Comparison of ENCODE assay signal across 1 mouse cellular context in the genomic region with DNA sequence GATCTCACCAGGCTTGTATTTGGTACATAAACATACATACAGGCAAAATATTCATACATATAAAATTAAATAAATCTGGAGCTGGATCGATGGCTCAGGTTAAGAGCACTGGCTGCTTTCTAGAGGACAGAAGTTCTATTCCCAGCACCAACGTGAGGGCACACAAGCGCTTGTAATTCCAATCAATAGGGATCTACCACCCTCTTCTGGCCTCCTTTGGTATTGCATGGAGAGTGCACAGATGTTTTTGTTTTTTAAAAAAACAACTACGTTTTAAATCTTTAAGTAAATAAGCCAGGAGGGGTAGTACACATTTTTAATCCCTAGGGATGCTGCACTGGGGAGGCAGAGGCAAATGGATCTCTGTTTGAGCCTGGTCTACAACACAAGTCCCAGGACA.
TF ChIP-seq lines count a peak whose summit lies in the region.

No protein-coding gene starts in this region.

TF ChIP-seq in MEL, 35 proteins besides CTCF, POLR2A, EP300 and RAD21:
- TF ChIP-seq SIN3A (IDR thresholded peaks at IDR 0.05; ENCODE audit: low read length), result peak; percentile 85
- TF ChIP-seq NRF1 (IDR thresholded peaks at IDR 0.05; ENCODE audit: insufficient read depth, low read depth, low read length, poor library complexity, severe bottlenecking), result no peak
- no peak for TF ChIP-seq E2F4 (IDR thresholded peaks at IDR 0.05; ENCODE audit: borderline replicate concordance, low read depth, low read length)
- peak; percentile 86 for TF ChIP-seq ZC3H11A (IDR thresholded peaks at IDR 0.05; ENCODE audit: low read depth, low read length)
- no peak for TF ChIP-seq UBTF (IDR thresholded peaks at IDR 0.05; ENCODE audit: borderline replicate concordance, insufficient read depth, low read depth, low read length)
- TF ChIP-seq GABPA (IDR thresholded peaks at IDR 0.05; ENCODE audit: low read depth, low read length), result no peak
- TF ChIP-seq RCOR1 (IDR thresholded peaks at IDR 0.05; ENCODE audit: low read depth, low read length), result 0 out of 2 replicates have a peak, but pooled peaks have one; percentile 37
- peak; percentile 66 for TF ChIP-seq ZNF384 (IDR thresholded peaks at IDR 0.05; ENCODE audit: low read depth, low read length)
- TF ChIP-seq MXI1 (IDR thresholded peaks at IDR 0.05; ENCODE audit: low read depth, low read length), result peak; percentile 53; the same call in 1 of the 2 replicates
- TF ChIP-seq JUND (IDR thresholded peaks at IDR 0.05; ENCODE audit: low read depth, low read length), result no peak
- TF ChIP-seq MYC (IDR thresholded peaks at IDR 0.05; ENCODE audit: low read depth, low read length), result no peak; the same call in 1 of the 2 replicates
- TF ChIP-seq USF1 (IDR thresholded peaks at IDR 0.05; ENCODE audit: low read depth, low read length), result no peak
- TF ChIP-seq MAZ (IDR thresholded peaks at IDR 0.05; ENCODE audit: low read depth, low read length), result no peak
- no peak; the same call in 1 of the 2 replicates for TF ChIP-seq ETS1 (IDR thresholded peaks at IDR 0.05; ENCODE audit: low read depth, low read length)
- TF ChIP-seq ELF1 (IDR thresholded peaks at IDR 0.05; ENCODE audit: low read depth, low read length), result no peak
- no peak; the same call in 1 of the 2 replicates for TF ChIP-seq MAX (IDR thresholded peaks at IDR 0.05; ENCODE audit: low read length)
- TF ChIP-seq CHD2 (IDR thresholded peaks at IDR 0.05; ENCODE audit: low read length), result no peak
- TF ChIP-seq TAL1 (IDR thresholded peaks at IDR 0.05; ENCODE audit: low read length), result no peak
- no peak for TF ChIP-seq MYB (IDR thresholded peaks at IDR 0.05; ENCODE audit: low read depth, low read length)
- no peak for TF ChIP-seq POLR2AphosphoS2 (IDR thresholded peaks at IDR 0.05; ENCODE audit: low read length)
- TF ChIP-seq USF2 (IDR thresholded peaks at IDR 0.05; ENCODE audit: borderline replicate concordance in 1 of 2, insufficient read depth in 1 of 2, low read depth in 1 of 2, low read length in 2 of 2), result no peak
- TF ChIP-seq ZKSCAN1 (IDR thresholded peaks at IDR 0.05; ENCODE audit: low read depth, low read length), result no peak
- no peak for TF ChIP-seq MAFK (IDR thresholded peaks at IDR 0.05; ENCODE audit: borderline replicate concordance, low read depth, low read length)
- TF ChIP-seq MEF2A (IDR thresholded peaks at IDR 0.05; ENCODE audit: extremely low read depth, insufficient replicate concordance, low read depth, low read length, poor library complexity, severe bottlenecking), result no peak
- no peak for TF ChIP-seq NELFE (IDR thresholded peaks at IDR 0.05; ENCODE audit: low read depth, low read length)
- TF ChIP-seq TBP (IDR thresholded peaks at IDR 0.05; ENCODE audit: low read depth, low read length), result peak; percentile 37; the same call in 1 of the 2 replicates
- TF ChIP-seq POLR2AphosphoS5 (IDR thresholded peaks at IDR 0.05; ENCODE audit: borderline replicate concordance, low read depth, low read length), result no peak
- peak; percentile 85 for TF ChIP-seq SMC3 (IDR thresholded peaks at IDR 0.05; ENCODE audit: low read depth, low read length)
- TF ChIP-seq BHLHE40 (IDR thresholded peaks at IDR 0.05; ENCODE audit: borderline replicate concordance, low read depth, low read length), result no peak
- TF ChIP-seq GATA1 (IDR thresholded peaks at IDR 0.05; ENCODE audit: low read depth, low read length), result 0 out of 2 replicates have a peak, but pooled peaks have one; percentile 9
- TF ChIP-seq ZMIZ1 (IDR thresholded peaks at IDR 0.05; ENCODE audit: low read depth, low read length), result no peak
- 0 out of 2 replicates have a peak, but pooled peaks have one; percentile 26 for TF ChIP-seq HCFC1 (IDR thresholded peaks at IDR 0.05; ENCODE audit: low read depth, low read length)
- TF ChIP-seq CHD1 (IDR thresholded peaks at IDR 0.05; ENCODE audit: low read depth, low read length), result no peak
- TF ChIP-seq TCF12 (IDR thresholded peaks at IDR 0.05; ENCODE audit: low read depth, low read length), result no peak
